Mouse (Mus musculus) ovary, postnatal 10 days (tissue): ENCODE data around the gene Trim30d.
"Not testable (repeated sequence)": the region's sequence is repeated elsewhere in the genome, so short reads cannot be mapped to it uniquely, and the experiment has no call there.

Source experiments
- DNase-seq: peaks from one replicate; pipeline ENCODE4 v3.0.0; 2022; ENCODE audit warnings: low spot score

The Trim30d gene

GRCm38 (mm10) chr7:104507421-104508065 lies at the start of gene Trim30d:
Trim30d (minus strand) TSS chr7:104507849.
- not testable (repeated sequence) for DNase-seq

- DNase-seq, result no peak
Measured at GRCm38 (mm10) chr7:104552700-104553099, 45.1 kb upstream of the Trim30d start.

GRCm38 (mm10) chr7:104549833-104550232 lies 42.2 kb upstream of the Trim30d start, which contains the start of gene Olfr651:
Olfr651 (plus strand) TSS chr7:104550133.
- no peak for DNase-seq

- DNase-seq, result no peak
Measured at GRCm38 (mm10) chr7:104501589-104502371, 5.9 kb downstream of the Trim30d start.

GRCm38 (mm10) chr7:104501186-104501585 lies 6.5 kb downstream of the Trim30d start:
- DNase-seq, result not testable (repeated sequence)

- DNase-seq, result not testable (repeated sequence)
Measured at GRCm38 (mm10) chr7:104499464-104499863, 8.2 kb downstream of the Trim30d start.

DNA sequence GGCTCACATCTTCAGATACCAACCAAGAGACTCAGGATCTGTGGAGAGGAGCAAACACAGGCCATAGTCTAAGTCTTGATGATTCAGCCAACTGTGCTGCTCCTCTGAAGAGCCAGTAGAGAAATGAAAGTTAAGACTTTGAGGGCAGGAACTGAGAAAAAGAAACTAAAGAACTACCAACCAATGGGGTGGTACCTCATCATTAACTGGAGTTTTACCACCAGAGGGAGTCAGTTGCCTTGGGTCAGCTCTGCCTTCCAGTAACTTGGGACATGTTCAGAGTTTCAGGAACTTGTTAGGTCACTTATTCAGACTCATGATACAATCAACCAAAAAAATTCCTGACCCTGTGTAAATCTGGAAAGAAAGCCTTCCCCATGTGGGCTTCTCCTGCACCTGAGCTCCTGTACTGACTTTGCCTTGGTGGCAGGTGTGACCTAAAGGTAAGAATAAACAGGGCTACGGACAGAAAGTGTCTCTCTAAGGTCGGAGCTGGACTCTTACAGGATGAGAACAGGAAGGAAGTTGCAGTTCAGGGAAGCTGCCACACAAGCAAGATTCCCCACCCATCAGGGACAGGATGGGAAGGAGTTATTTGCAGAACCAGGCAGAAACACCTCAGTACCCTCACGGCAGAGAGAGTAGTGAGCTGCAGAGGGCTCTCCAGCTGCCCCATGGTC lies 42.4 kb downstream of the Trim30d start, which contains the start of gene Trim30a:
Gene Trim30a (minus strand): TSS at position 129 of the 680 bp plus-strand sequence.
- DNase-seq, result no peak

DNA sequence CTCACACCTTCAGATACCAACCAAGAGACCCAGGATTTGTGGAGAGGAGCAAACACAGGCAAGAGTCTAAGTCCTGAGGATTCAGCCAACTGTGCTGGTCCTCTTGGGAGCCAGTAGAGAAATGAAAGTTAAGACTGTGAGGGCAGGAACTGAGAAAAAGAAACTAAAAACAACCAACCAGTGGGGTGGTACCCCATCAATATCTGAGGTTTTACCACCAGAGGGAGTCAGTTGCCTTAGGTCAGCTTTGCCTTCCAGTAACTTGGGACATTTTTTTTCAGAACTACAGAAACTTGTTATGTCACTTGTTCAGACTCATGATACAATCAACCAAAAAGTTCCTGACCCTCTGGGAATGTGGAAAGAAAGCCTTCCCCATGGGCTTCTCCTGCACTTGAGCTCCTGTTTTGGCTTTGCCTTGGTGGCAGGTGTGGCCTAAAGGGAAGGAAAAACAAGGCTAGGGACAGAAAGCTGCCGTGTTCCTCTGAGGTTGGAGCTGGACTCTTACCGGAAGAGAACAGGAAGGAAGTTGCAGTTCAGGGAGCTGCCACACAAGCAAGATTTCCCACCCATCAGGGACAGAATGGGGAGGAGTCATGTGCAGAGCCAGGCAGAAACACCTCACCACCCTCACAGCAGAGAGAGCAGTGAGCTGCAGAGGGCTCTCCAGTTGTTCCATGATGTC lies 61.5 kb downstream of the Trim30d start:
- DNase-seq, result no peak
